Mouse (Mus musculus): Measurements from ENCODE around the gene Prps2. TPM values are rescaled to one million over a fixed set of nuclear protein-coding genes. Genes with fewer than 3 reads are reported as not detected.
"Not testable (repeated sequence)": the region's sequence is repeated elsewhere in the genome, so short reads cannot be mapped to it uniquely, and the experiment has no call there.

The Prps2 gene
- polyA plus RNA-seq (2015; fragmentation: Nextera tagmentation; extraction: Ambion mirVana), result 11.8 and 13.1 TPM in 2 replicates

GRCm38 (mm10) chrX:167382047-167382853 is at the start of gene Prps2:
Gene Prps2 (minus strand): TSS chrX:167382749.
- no peaks in the 10 kb centered on the region for H3K9me3 ChIP-seq (replicated peaks)
- H3K4me2 ChIP-seq, result peak within 1 kb of the TSS; percentile 80
- peak within 1 kb of the TSS; percentile 55 for H3K27ac ChIP-seq
- peaks cover 22% of the 10 kb centered on the region for H3K4me1 ChIP-seq (replicated peaks)
- H3K4me3 ChIP-seq (replicated peaks), result peak within 1 kb of the TSS; percentile 66
- DNase-seq (peak; percentile 21), ATAC-seq (ENCODE audit: low read depth) (peak; percentile 91)
- WGBS (ENCODE audit: insufficient replicate concordance), result 17% methylated on average over 44 of the region's 47 CpGs
- H3K9ac ChIP-seq, result peak within 1 kb of the TSS; percentile 73
- no peaks in the 10 kb centered on the region for H3K27me3 ChIP-seq
- no peaks in the 10 kb centered on the region for H3K36me3 ChIP-seq

GRCm38 (mm10) chrX:167417654-167418053 is 35.1 kb upstream of the Prps2 start:
- no peak for ATAC-seq (ENCODE audit: low read depth)
- H3K9ac ChIP-seq, result no peak overlapping the region
- DNase-seq, result no peak
- no peak overlapping the region for H3K4me2 ChIP-seq
- no peaks in the 10 kb centered on the region for H3K36me3 ChIP-seq
- WGBS (ENCODE audit: insufficient replicate concordance), result 50% methylated on average over 1 of the region's 1 CpGs
- H3K27ac ChIP-seq, result no peak overlapping the region
- H3K9me3 ChIP-seq (replicated peaks), result no peaks in the 10 kb centered on the region
- no peak overlapping the region for H3K4me3 ChIP-seq (replicated peaks)
- H3K4me1 ChIP-seq (replicated peaks), result no peaks in the 10 kb centered on the region
- H3K27me3 ChIP-seq, result no peaks in the 10 kb centered on the region; the same call in 1 of the 2 replicates

GRCm38 (mm10) chrX:167394940-167395339 is 12.4 kb upstream of the Prps2 start:
- H3K9ac ChIP-seq, result no peak overlapping the region
- ATAC-seq (ENCODE audit: low read depth), result no peak
- H3K27ac ChIP-seq, result no peak overlapping the region
- H3K36me3 ChIP-seq, result no peaks in the 10 kb centered on the region
- no peak overlapping the region for H3K4me3 ChIP-seq (replicated peaks)
- no peak for DNase-seq
- H3K9me3 ChIP-seq (replicated peaks), result no peaks in the 10 kb centered on the region
- H3K27me3 ChIP-seq, result peaks cover 7% of the 10 kb centered on the region; the same call in 1 of the 2 replicates
- H3K4me2 ChIP-seq, result no peak overlapping the region
- H3K4me1 ChIP-seq (replicated peaks), result no peaks in the 10 kb centered on the region
- WGBS (ENCODE audit: insufficient replicate concordance), result 35% methylated on average over 3 of the region's 3 CpGs

- no peaks in the 10 kb centered on the region for H3K36me3 ChIP-seq
- WGBS (ENCODE audit: insufficient replicate concordance), result 19% methylated on average over 1 of the region's 1 CpGs
- H3K4me1 ChIP-seq (replicated peaks), result peaks cover 4% of the 10 kb centered on the region; the same call in 1 of the 2 replicates
- H3K9ac ChIP-seq, result no peak overlapping the region
- H3K4me3 ChIP-seq (replicated peaks), result no peak overlapping the region
- H3K9me3 ChIP-seq (replicated peaks), result no peaks in the 10 kb centered on the region
- no peaks in the 10 kb centered on the region for H3K27me3 ChIP-seq
- ATAC-seq (ENCODE audit: low read depth) (no peak), DNase-seq (no peak)
- no peak overlapping the region for H3K27ac ChIP-seq
- no peak overlapping the region for H3K4me2 ChIP-seq
These were observed 4.1 kb upstream of the Prps2 start for GRCm38 (mm10) chrX:167386647-167387046.

GRCm38 (mm10) chrX:167382854-167383186 is 271 bp upstream of the Prps2 start:
- H3K27ac ChIP-seq, result no peak overlapping the region
- no peak for DNase-seq

GRCm38 (mm10) chrX:167381583-167382046 is 934 bp downstream of the Prps2 start:
- Histone ChIP-seq H3K4me2 (peak overlapping the region; percentile 80), H3K27ac (no peak overlapping the region), H3K4me1 (replicated peaks) (peaks cover 22% of the 10 kb centered on the region), H3K9me3 (replicated peaks) (no peaks in the 10 kb centered on the region), H3K27me3 (no peaks in the 10 kb centered on the region), H3K9ac (peak overlapping the region; percentile 73), H3K4me3 (replicated peaks) (peak overlapping the region; percentile 66), H3K36me3 (no peaks in the 10 kb centered on the region)
- peak; percentile 6; the same call in 1 of the 2 replicates for ATAC-seq (ENCODE audit: low read depth)
- WGBS (ENCODE audit: insufficient replicate concordance), result 13% methylated on average over 18 of the region's 18 CpGs
- no peak for DNase-seq

More at GRCm38 (mm10) chrX:167382854-167383186, 271 bp upstream of the Prps2 start:
- WGBS (ENCODE audit: insufficient replicate concordance), result 40% methylated on average over 7 of the region's 7 CpGs
- Histone ChIP-seq H3K9me3 (replicated peaks) (no peaks in the 10 kb centered on the region), H3K4me3 (replicated peaks) (peak overlapping the region; percentile 66), H3K4me2 (peak overlapping the region; percentile 80), H3K36me3 (no peaks in the 10 kb centered on the region), H3K4me1 (replicated peaks) (peaks cover 22% of the 10 kb centered on the region), H3K9ac (peak overlapping the region; percentile 73; the same call in 1 of the 2 replicates), H3K27me3 (no peaks in the 10 kb centered on the region)
- ATAC-seq (ENCODE audit: low read depth), result peak; percentile 67

GRCm38 (mm10) chrX:167380073-167380472 is 2.5 kb downstream of the Prps2 start:
- no peak for ATAC-seq (ENCODE audit: low read depth)
- Histone ChIP-seq H3K4me2 (0 out of 2 replicates have a peak overlapping the region, but pooled peaks have one; percentile 80), H3K4me1 (replicated peaks) (peaks cover 22% of the 10 kb centered on the region), H3K27ac (no peak overlapping the region), H3K4me3 (replicated peaks) (no peak overlapping the region), H3K27me3 (no peaks in the 10 kb centered on the region), H3K36me3 (no peaks in the 10 kb centered on the region), H3K9ac (no peak overlapping the region), H3K9me3 (replicated peaks) (no peaks in the 10 kb centered on the region)
- WGBS (ENCODE audit: insufficient replicate concordance), result 27% methylated on average over 4 of the region's 4 CpGs
- peak; percentile 0 for DNase-seq

GRCm38 (mm10) chrX:167361231-167361630 is 21.3 kb downstream of the Prps2 start:
- not testable (repeated sequence) for H3K9ac ChIP-seq; ATAC-seq (ENCODE audit: low read depth); H3K9me3 ChIP-seq (replicated peaks); H3K4me1 ChIP-seq (replicated peaks); H3K27me3 ChIP-seq; DNase-seq; H3K27ac ChIP-seq; H3K4me3 ChIP-seq (replicated peaks); H3K36me3 ChIP-seq; H3K4me2 ChIP-seq
- WGBS (ENCODE audit: insufficient replicate concordance), result 71% methylated on average over 3 of the region's 3 CpGs

- 70% methylated on average over 7 of the region's 7 CpGs for WGBS (ENCODE audit: insufficient replicate concordance)
These were observed 22.8 kb downstream of the Prps2 start for GRCm38 (mm10) chrX:167359704-167360103.

GRCm38 (mm10) chrX:167357415-167357814 is 25.1 kb downstream of the Prps2 start:
- no peak for DNase-seq
- ATAC-seq (ENCODE audit: low read depth), result no peak

More at GRCm38 (mm10) chrX:167359704-167360103, 22.8 kb downstream of the Prps2 start:
- no peak overlapping the region for H3K9ac ChIP-seq
- no peak overlapping the region for H3K27ac ChIP-seq
- no peak overlapping the region for H3K4me3 ChIP-seq (replicated peaks)
- no peak overlapping the region for H3K4me2 ChIP-seq
- DNase-seq (no peak), ATAC-seq (ENCODE audit: low read depth) (no peak)
- no peaks in the 10 kb centered on the region for H3K9me3 ChIP-seq (replicated peaks)
- no peaks in the 10 kb centered on the region for H3K4me1 ChIP-seq (replicated peaks)
- 0 out of 2 replicates have a peak, but pooled peaks cover 3% of the 10 kb centered on the region for H3K36me3 ChIP-seq
- H3K27me3 ChIP-seq, result peaks cover 4% of the 10 kb centered on the region; the same call in 1 of the 2 replicates

GRCm38 (mm10) chrX:167355965-167356364 is 26.6 kb downstream of the Prps2 start:
- no peak overlapping the region for H3K4me3 ChIP-seq (replicated peaks)
- DNase-seq (no peak), ATAC-seq (ENCODE audit: low read depth) (no peak)
- H3K4me2 ChIP-seq, result no peak overlapping the region
- H3K9ac ChIP-seq, result no peak overlapping the region
- no peaks in the 10 kb centered on the region for H3K36me3 ChIP-seq
- H3K27ac ChIP-seq, result no peak overlapping the region
- no peaks in the 10 kb centered on the region for H3K4me1 ChIP-seq (replicated peaks)
- H3K9me3 ChIP-seq (replicated peaks), result no peaks in the 10 kb centered on the region
- H3K27me3 ChIP-seq, result no peaks in the 10 kb centered on the region; the same call in 1 of the 2 replicates
- WGBS (ENCODE audit: insufficient replicate concordance), result 67% methylated on average over 3 of the region's 3 CpGs

More at GRCm38 (mm10) chrX:167357415-167357814, 25.1 kb downstream of the Prps2 start:
- Histone ChIP-seq H3K4me2 (no peak overlapping the region), H3K9ac (no peak overlapping the region), H3K4me1 (replicated peaks) (no peaks in the 10 kb centered on the region), H3K36me3 (0 out of 2 replicates have a peak, but pooled peaks cover 3% of the 10 kb centered on the region), H3K27me3 (no peaks in the 10 kb centered on the region), H3K27ac (no peak overlapping the region), H3K9me3 (replicated peaks) (no peaks in the 10 kb centered on the region), H3K4me3 (replicated peaks) (no peak overlapping the region)
- WGBS (ENCODE audit: insufficient replicate concordance), result 43% methylated on average over 2 of the region's 2 CpGs
